Mouse (Mus musculus) kidney, postnatal 0 days (tissue): Measurements from ENCODE around the gene Pcdh7. TPM values are rescaled to one million over a fixed set of nuclear protein-coding genes. Genes with fewer than 3 reads are reported as not detected.

Experiments used
- ATAC-seq: fragments of 200-750 bp; cut with Nextera tagmentation; replicated peaks from 2 replicates; pipeline ENCODE4 v1.8.0; 2017; ENCODE audit warnings: low read depth, moderate number of reproducible peaks, moderate TSS enrichment, moderate library complexity; ENCODE audit not compliant: low FRiP score
- DNase-seq: peaks from one replicate; pipeline ENCODE4 v3.0.0-alpha.2; 2016; ENCODE audit warnings: low spot score
- H3K27ac ChIP-seq: fragments of 300-500 bp; sonication (generic); 2 replicates; pipeline ENCODE4 v1.5.1; 2014; ENCODE audit warnings: mild to moderate bottlenecking
- H3K27me3 ChIP-seq: fragments of 300-500 bp; sonication (generic); 2 replicates; pipeline ENCODE4 v1.6.1; 2014; ENCODE audit warnings: low read length, mixed read lengths; ENCODE audit not compliant: insufficient read depth
- H3K36me3 ChIP-seq: fragments of 300-500 bp; sonication (generic); 2 replicates; pipeline ENCODE4 v1.6.1; 2014; ENCODE audit warnings: low read length, mixed read lengths; ENCODE audit not compliant: insufficient read depth
- H3K4me1 ChIP-seq: fragments of 300-500 bp; sonication (generic); replicated peaks from 2 replicates; pipeline ENCODE4 v1.6.1; 2014; ENCODE audit warnings: antibody characterized with exemption, low read length, mixed read lengths; ENCODE audit not compliant: insufficient read depth
- H3K4me2 ChIP-seq: fragments of 300-500 bp; sonication (generic); 2 replicates; pipeline ENCODE4 v1.6.1; 2014; ENCODE audit warnings: mild to moderate bottlenecking, low read length, moderate library complexity, mixed read lengths
- H3K4me3 ChIP-seq: fragments of 300-500 bp; sonication (generic); replicated peaks from 2 replicates; pipeline ENCODE4 v1.5.1; 2014; ENCODE audit warnings: low read depth, low read length
- H3K9ac ChIP-seq: fragments of 300-500 bp; sonication (generic); 2 replicates; pipeline ENCODE4 v1.6.1; 2014; ENCODE audit warnings: low read depth, low read length
- H3K9me3 ChIP-seq: fragments of 300-500 bp; sonication (generic); replicated peaks from 2 replicates; pipeline ENCODE4 v1.6.1; 2016; ENCODE audit warnings: low read length, inconsistent platforms, mixed read lengths
- CTCF ChIP-seq: IDR thresholded peaks from 2 replicates; pipeline ENCODE4 v1.5.1; 2016; ENCODE audit warnings: antibody characterized with exemption, low read depth, mild to moderate bottlenecking, moderate library complexity
- WGBS: fragments of 180-500 bp; shearing (Covaris S2); extraction: QIAGEN DNeasy Blood & Tissue Kit; methylation state at CpG from one replicate; pipeline ENCODE4 v1.1.7; 2014; 5-methylcytosine and 5-hydroxymethylcytosine counted together
- polyA plus RNA-seq: library from polyadenylated mRNA; unstranded; fragments of >200 nt; fragmentation: Nextera tagmentation; extraction: Ambion mirVana; gene quantifications from 2 replicates; pipeline ENCODE4 v1.2.1, GENCODE M21; 2015

Gene Pcdh7
- polyA plus RNA-seq, 1 experiment from 2014 or later, result 3.6 TPM

GRCm38 (mm10) chr5:57743956-57744661 lies 26.3 kb downstream of the Pcdh7 start:
- H3K36me3 ChIP-seq, result no peaks in the 10 kb centered on the region
- no peak overlapping the region for H3K4me3 ChIP-seq
- no peak for TF ChIP-seq CTCF
- no peak overlapping the region for H3K9ac ChIP-seq
- no peak overlapping the region for H3K27ac ChIP-seq
- no peak for DNase-seq
- no peaks in the 10 kb centered on the region for H3K4me1 ChIP-seq
- no peak for ATAC-seq
- WGBS, result 68% methylated on average over 2 of the region's 2 CpGs
- H3K4me2 ChIP-seq, result no peak overlapping the region
- H3K9me3 ChIP-seq, result no peaks in the 10 kb centered on the region
- H3K27me3 ChIP-seq, result no peaks in the 10 kb centered on the region

GRCm38 (mm10) chr5:57745879-57746278 lies 28.1 kb downstream of the Pcdh7 start:
- H3K4me1 ChIP-seq, result no peaks in the 10 kb centered on the region
- H3K4me3 ChIP-seq, result no peak overlapping the region
- DNase-seq, result no peak
- H3K9ac ChIP-seq, result no peak overlapping the region
- whole genome bisulfite sequencing, result 75% methylated on average over 1 of the region's 1 CpGs
- H3K36me3 ChIP-seq, result no peaks in the 10 kb centered on the region
- no peak overlapping the region for H3K4me2 ChIP-seq
- H3K27me3 ChIP-seq, result no peaks in the 10 kb centered on the region
- no peak overlapping the region for H3K27ac ChIP-seq
- ATAC-seq, result no peak
- no peaks in the 10 kb centered on the region for H3K9me3 ChIP-seq
- no peak for TF ChIP-seq CTCF

DNA sequence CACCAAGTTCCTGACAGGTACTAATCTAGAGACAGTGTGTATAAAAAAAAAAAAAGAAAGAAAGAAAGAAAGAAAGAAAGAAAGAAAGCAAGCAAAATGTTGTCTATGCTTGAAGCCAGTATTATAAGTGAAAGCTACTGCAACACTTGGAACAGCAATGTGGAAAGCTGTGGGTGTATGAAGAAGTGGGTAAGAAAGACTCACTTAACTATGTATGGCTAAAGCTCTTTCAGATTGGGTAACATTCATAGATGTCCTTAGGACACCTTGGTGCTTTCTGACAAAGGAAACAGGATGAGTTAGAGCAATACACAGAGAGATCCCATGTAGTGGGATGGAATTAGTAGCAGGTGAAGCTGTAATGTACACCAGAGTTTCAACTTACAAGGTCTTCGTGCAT lies 32.6 kb downstream of the Pcdh7 start:
- no peak for DNase-seq
- WGBS, result 69% methylated on average over 1 of the region's 1 CpGs
- H3K27me3 ChIP-seq, result no peaks in the 10 kb centered on the region
- no peaks in the 10 kb centered on the region for H3K9me3 ChIP-seq
- no peaks in the 10 kb centered on the region for H3K4me1 ChIP-seq
- no peak overlapping the region for H3K9ac ChIP-seq
- no peak overlapping the region for H3K4me3 ChIP-seq
- H3K27ac ChIP-seq, result no peak overlapping the region
- no peak for ATAC-seq
- H3K4me2 ChIP-seq, result no peak overlapping the region
- H3K36me3 ChIP-seq, result no peaks in the 10 kb centered on the region
- no peak for TF ChIP-seq CTCF

GRCm38 (mm10) chr5:57755791-57756190 lies 38.0 kb downstream of the Pcdh7 start:
- Histone ChIP-seq H3K27ac (no peak overlapping the region), H3K27me3 (no peaks in the 10 kb centered on the region)
- WGBS, result 18% methylated on average over 1 of the region's 1 CpGs

GRCm38 (mm10) chr5:57756726-57757424 lies 39.1 kb downstream of the Pcdh7 start:
- Histone ChIP-seq H3K27ac (no peak overlapping the region), H3K36me3 (no peaks in the 10 kb centered on the region), H3K27me3 (no peaks in the 10 kb centered on the region), H3K4me2 (no peak overlapping the region), H3K4me1 (no peaks in the 10 kb centered on the region; the same call in 1 of the 2 replicates), H3K9me3 (no peaks in the 10 kb centered on the region), H3K9ac (no peak overlapping the region), H3K4me3 (no peak overlapping the region)
- 49% methylated on average over 4 of the region's 4 CpGs for WGBS
- ATAC-seq, result 0 out of 2 replicates have a peak, but pooled peaks have one; percentile 7
- no peak for TF ChIP-seq CTCF
- no peak for DNase-seq

More at GRCm38 (mm10) chr5:57755791-57756190, 38.0 kb downstream of the Pcdh7 start:
- no peaks in the 10 kb centered on the region for H3K9me3 ChIP-seq
- no peaks in the 10 kb centered on the region; the same call in 1 of the 2 replicates for H3K4me1 ChIP-seq
- no peaks in the 10 kb centered on the region for H3K36me3 ChIP-seq
- H3K4me3 ChIP-seq, result no peak overlapping the region
- DNase-seq (peak; percentile 19), ATAC-seq (no peak)
- no peak overlapping the region for H3K4me2 ChIP-seq
- H3K9ac ChIP-seq, result no peak overlapping the region
- no peak for TF ChIP-seq CTCF

- Histone ChIP-seq H3K27ac (no peak overlapping the region), H3K9me3 (no peaks in the 10 kb centered on the region), H3K9ac (no peak overlapping the region), H3K4me2 (no peak overlapping the region), H3K4me3 (no peak overlapping the region), H3K36me3 (no peaks in the 10 kb centered on the region), H3K27me3 (no peaks in the 10 kb centered on the region), H3K4me1 (no peaks in the 10 kb centered on the region; the same call in 1 of the 2 replicates)
- 23% methylated on average over 4 of the region's 4 CpGs for WGBS
- TF ChIP-seq CTCF, result no peak
- DNase-seq (peak; percentile 59), ATAC-seq (peak; percentile 54)
These were observed 39.7 kb downstream of the Pcdh7 start for GRCm38 (mm10) chr5:57757436-57757898.
